In the genomic region with DNA sequence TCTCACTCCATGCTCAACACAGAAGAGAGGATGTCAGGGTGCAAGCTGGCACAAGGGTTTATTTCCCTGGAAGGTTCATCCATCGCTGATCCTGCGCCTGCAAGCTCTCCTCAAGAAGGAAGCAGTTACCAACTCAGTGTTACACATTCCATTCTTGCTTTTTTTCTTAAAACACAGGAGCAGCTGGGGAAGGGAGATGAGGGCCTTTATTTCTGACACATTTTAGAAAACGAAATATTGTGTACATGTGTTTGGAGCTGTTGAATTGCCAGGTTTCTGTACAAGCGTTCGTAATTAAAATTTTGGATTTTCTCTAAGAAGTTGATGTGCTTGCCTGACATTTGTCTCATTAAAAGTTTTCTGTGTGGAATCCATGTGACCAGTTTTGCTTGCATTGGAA, we compare ENCODE assay signal across 17 mouse cellular contexts.
A peak's percentile ranks its signal among the peaks of the same experiment; 100 is the strongest.
DNase-seq lines count a peak whose midpoint lies in the region; ATAC-seq and TF ChIP-seq lines count a peak whose summit lies in the region.
"Had no signal": no experiment of that assay in that cellular context is flagged by ENCODE, and none has a peak within 500 bp of the region (broad histone marks: within the 10 kb centered on the region; RNA-seq: fewer than 3 reads in every experiment).

No protein-coding gene starts in this region.

- peaks cover 12% of the 10 kb centered on the region for H3K4me1 ChIP-seq in forebrain, postnatal 0 days (ENCODE audit: insufficient read depth)
- H3K4me1 ChIP-seq in forebrain, embryonic 10.5 days: peaks cover 34% of the 10 kb centered on the region
- peaks cover 51% of the 10 kb centered on the region for H3K4me1 ChIP-seq in heart, postnatal 0 days (ENCODE audit: control insufficient read depth, insufficient read depth)
- H3K4me1 ChIP-seq in lung, embryonic 16.5 days (replicated peaks; ENCODE audit: control insufficient read depth, insufficient read depth, low read length): peaks cover 58% of the 10 kb centered on the region
- peaks cover 12% of the 10 kb centered on the region for H3K4me1 ChIP-seq in intestine, embryonic 16.5 days (ENCODE audit: control insufficient read depth, insufficient read depth, low read length)
- H3K4me1 ChIP-seq: liver, embryonic 15.5 days had no signal

- no peak for TF ChIP-seq EP300 in heart, postnatal 0 days (IDR thresholded peaks at IDR 0.05; ENCODE audit: low read depth)

- peak overlapping the region; percentile 80 for H3K27ac ChIP-seq in forebrain, postnatal 0 days (ENCODE audit: low read depth, low read length)
- no peak overlapping the region for H3K27ac ChIP-seq in forebrain, embryonic 10.5 days
- H3K27ac ChIP-seq in heart, postnatal 0 days (ENCODE audit: low read depth): peak overlapping the region; percentile 92
- H3K27ac ChIP-seq in lung, embryonic 16.5 days (ENCODE audit: low read length): peak overlapping the region; percentile 51
- peak overlapping the region; percentile 22; the same call in 1 of the 2 replicates for H3K27ac ChIP-seq in intestine, embryonic 16.5 days (ENCODE audit: low read length)
- H3K27ac ChIP-seq: forebrain, embryonic 12.5 days; liver, embryonic 15.5 days; midbrain, embryonic 13.5 days had no signal

- no peak overlapping the region for H3K9ac ChIP-seq in forebrain, postnatal 0 days
- no peak overlapping the region for H3K9ac ChIP-seq in heart, postnatal 0 days (replicated peaks; ENCODE audit: low read depth, low read length)
- peak overlapping the region; percentile 31; the same call in 1 of the 2 replicates for H3K9ac ChIP-seq in lung, embryonic 16.5 days (ENCODE audit: low read length)
- no peak overlapping the region for H3K9ac ChIP-seq in intestine, embryonic 16.5 days (ENCODE audit: low read depth, low read length)
- H3K9ac ChIP-seq: forebrain, embryonic 12.5 days; liver, embryonic 15.5 days; midbrain, embryonic 13.5 days had no signal

- 60% methylated on average over 5 of the region's 5 CpGs for WGBS in forebrain, postnatal 0 days
- WGBS in forebrain, embryonic 10.5 days: 93% methylated on average over 5 of the region's 5 CpGs
- 80% methylated on average over 5 of the region's 5 CpGs for WGBS in heart, postnatal 0 days
- 77% methylated on average over 5 of the region's 5 CpGs for WGBS in lung, embryonic 16.5 days
- 77% methylated on average over 5 of the region's 5 CpGs for WGBS in intestine, embryonic 16.5 days

- DNase-seq in forebrain, postnatal 0 days: peak; percentile 74
- DNase-seq in forebrain, embryonic 10.5 days (ENCODE audit: extremely low spot score, low spot score): no peak
- DNase-seq in heart, postnatal 0 days (ENCODE audit: low spot score): no peak
- DNase-seq in heart, adult 8-10 months (ENCODE audit: low spot score): no peak
- DNase-seq in lung, postnatal 25 days (ENCODE audit: low spot score): no peak
- no peak for DNase-seq in ovary, postnatal 14 days (ENCODE audit: low spot score)
- DNase-seq: adrenal gland, postnatal 36 days; B cell, adult 2 months; gastrocnemius, postnatal 14 days; kidney, adult 8-10 months had no signal

- no peaks in the 10 kb centered on the region for H3K27me3 ChIP-seq in forebrain, postnatal 0 days (ENCODE audit: insufficient read depth, low read length)
- no peaks in the 10 kb centered on the region for H3K27me3 ChIP-seq in forebrain, embryonic 10.5 days (ENCODE audit: poor library complexity, severe bottlenecking)
- no peaks in the 10 kb centered on the region for H3K27me3 ChIP-seq in heart, postnatal 0 days (ENCODE audit: control insufficient read depth, insufficient read depth, low read length)
- no peaks in the 10 kb centered on the region for H3K27me3 ChIP-seq in lung, embryonic 16.5 days (ENCODE audit: control insufficient read depth, insufficient read depth, low read depth, low read length)
- no peaks in the 10 kb centered on the region for H3K27me3 ChIP-seq in intestine, embryonic 16.5 days (replicated peaks; ENCODE audit: control insufficient read depth, insufficient read depth, low read length)
- H3K27me3 ChIP-seq: forebrain, embryonic 12.5 days; liver, embryonic 15.5 days; midbrain, embryonic 13.5 days; Patski had no signal

- no peak overlapping the region for H3K4me2 ChIP-seq in forebrain, postnatal 0 days (ENCODE audit: low read depth)
- H3K4me2 ChIP-seq in heart, postnatal 0 days (ENCODE audit: low read depth, low read length): no peak overlapping the region
- H3K4me2 ChIP-seq in lung, embryonic 16.5 days (ENCODE audit: low read depth, low read length): no peak overlapping the region
- no peak overlapping the region for H3K4me2 ChIP-seq in intestine, embryonic 16.5 days (ENCODE audit: low read depth, low read length)
- H3K4me2 ChIP-seq: forebrain, embryonic 12.5 days; liver, embryonic 15.5 days; midbrain, embryonic 13.5 days had no signal

- no peak for TF ChIP-seq CTCF in forebrain, postnatal 0 days (IDR thresholded peaks at IDR 0.05; ENCODE audit: low read depth)
- TF ChIP-seq CTCF in heart, postnatal 0 days (IDR thresholded peaks at IDR 0.05; ENCODE audit: low read depth): no peak

- peaks cover 10% of the 10 kb centered on the region for H3K36me3 ChIP-seq in forebrain, postnatal 0 days (ENCODE audit: insufficient read depth)
- peaks cover 44% of the 10 kb centered on the region for H3K36me3 ChIP-seq in forebrain, embryonic 10.5 days (replicated peaks)
- peaks cover 31% of the 10 kb centered on the region for H3K36me3 ChIP-seq in heart, postnatal 0 days (replicated peaks; ENCODE audit: control insufficient read depth, insufficient read depth, low read length)
- peaks cover 15% of the 10 kb centered on the region for H3K36me3 ChIP-seq in lung, embryonic 16.5 days (ENCODE audit: control insufficient read depth, insufficient read depth, low read length)
- H3K36me3 ChIP-seq in intestine, embryonic 16.5 days (ENCODE audit: control insufficient read depth, insufficient read depth, low read length): no peaks in the 10 kb centered on the region; the same call in 1 of the 2 replicates

- no peaks in the 10 kb centered on the region for H3K9me3 ChIP-seq in forebrain, postnatal 0 days (ENCODE audit: low read length)
- H3K9me3 ChIP-seq in forebrain, embryonic 10.5 days: no peaks in the 10 kb centered on the region
- H3K9me3 ChIP-seq in heart, postnatal 0 days (replicated peaks; ENCODE audit: control insufficient read depth, low read length): no peaks in the 10 kb centered on the region
- H3K9me3 ChIP-seq in lung, embryonic 16.5 days (ENCODE audit: control insufficient read depth, low read length): no peaks in the 10 kb centered on the region
- H3K9me3 ChIP-seq in intestine, embryonic 16.5 days (ENCODE audit: control insufficient read depth, low read length): no peaks in the 10 kb centered on the region
- H3K9me3 ChIP-seq: forebrain, embryonic 12.5 days; liver, embryonic 15.5 days; midbrain, embryonic 13.5 days had no signal

- ATAC-seq in forebrain, postnatal 0 days: peak; percentile 70
- no peak for ATAC-seq in heart, postnatal 0 days (ENCODE audit: insufficient read depth, low read depth)
- ATAC-seq in lung, embryonic 16.5 days (ENCODE audit: low read depth): no peak
- ATAC-seq in intestine, embryonic 16.5 days: no peak
- ATAC-seq: midbrain, embryonic 13.5 days; Patski had no signal

- no peak overlapping the region for H3K4me3 ChIP-seq in forebrain, postnatal 0 days (ENCODE audit: low read depth, low read length)
- H3K4me3 ChIP-seq in forebrain, embryonic 10.5 days: no peak overlapping the region
- H3K4me3 ChIP-seq in heart, postnatal 0 days (ENCODE audit: low read depth, low read length): no peak overlapping the region
- no peak overlapping the region for H3K4me3 ChIP-seq in lung, embryonic 16.5 days (ENCODE audit: low read length)
- H3K4me3 ChIP-seq in intestine, embryonic 16.5 days (ENCODE audit: low read length): no peak overlapping the region
- H3K4me3 ChIP-seq: forebrain, embryonic 12.5 days; liver, embryonic 15.5 days; midbrain, embryonic 13.5 days; myocyte had no signal
